Mouse (Mus musculus): Measurements from ENCODE around the gene Gm20388.
A peak's percentile ranks its signal among the peaks of the same experiment; 100 is the strongest.
"Not testable (repeated sequence)": the region's sequence is repeated elsewhere in the genome, so short reads cannot be mapped to it uniquely, and the experiment has no call there.

Gm20388 gene

DNA sequence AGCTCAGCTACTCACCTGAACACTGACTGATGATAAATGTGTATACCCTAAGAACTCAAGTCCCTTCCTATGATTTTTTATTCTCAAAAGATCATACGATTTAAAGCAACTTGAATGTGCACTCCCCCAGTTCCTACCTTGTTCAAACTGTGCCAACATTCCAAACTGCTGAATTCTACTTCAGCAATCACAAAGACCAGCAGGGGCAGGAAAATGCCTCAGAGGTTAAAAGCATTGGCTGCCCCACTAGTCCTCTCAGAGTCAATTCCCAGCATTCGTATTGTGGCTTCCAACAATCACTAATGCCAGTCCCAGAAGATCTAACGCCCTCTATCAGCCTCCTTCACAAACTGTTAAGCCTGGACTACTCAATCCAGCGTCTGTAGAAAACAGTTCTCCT, 3087.3 kb downstream of the Gm20388 start:
- DNase-seq (ENCODE audit: low read depth, low spot score) = no peak

DNA sequence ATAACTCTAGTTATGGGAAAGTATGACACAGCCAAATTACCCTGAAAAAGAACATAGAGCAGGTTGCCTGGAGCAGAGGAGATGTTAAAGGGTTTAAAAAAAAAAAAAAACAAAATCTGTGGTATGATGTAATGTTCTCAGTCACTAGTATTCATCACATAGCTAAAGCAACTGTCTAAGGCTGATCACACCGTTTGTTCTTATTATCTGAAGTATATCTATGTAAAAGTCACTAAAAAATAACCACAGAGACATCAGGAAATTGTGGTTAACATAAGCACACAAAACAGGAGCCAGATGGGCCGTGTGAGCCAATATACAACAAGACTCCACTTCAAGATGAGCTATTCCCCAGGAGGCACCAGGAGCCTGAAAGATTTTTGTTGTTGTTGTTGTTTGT, 3089.7 kb downstream of the Gm20388 start:
- no peak for DNase-seq (ENCODE audit: low read depth, low spot score)

DNA sequence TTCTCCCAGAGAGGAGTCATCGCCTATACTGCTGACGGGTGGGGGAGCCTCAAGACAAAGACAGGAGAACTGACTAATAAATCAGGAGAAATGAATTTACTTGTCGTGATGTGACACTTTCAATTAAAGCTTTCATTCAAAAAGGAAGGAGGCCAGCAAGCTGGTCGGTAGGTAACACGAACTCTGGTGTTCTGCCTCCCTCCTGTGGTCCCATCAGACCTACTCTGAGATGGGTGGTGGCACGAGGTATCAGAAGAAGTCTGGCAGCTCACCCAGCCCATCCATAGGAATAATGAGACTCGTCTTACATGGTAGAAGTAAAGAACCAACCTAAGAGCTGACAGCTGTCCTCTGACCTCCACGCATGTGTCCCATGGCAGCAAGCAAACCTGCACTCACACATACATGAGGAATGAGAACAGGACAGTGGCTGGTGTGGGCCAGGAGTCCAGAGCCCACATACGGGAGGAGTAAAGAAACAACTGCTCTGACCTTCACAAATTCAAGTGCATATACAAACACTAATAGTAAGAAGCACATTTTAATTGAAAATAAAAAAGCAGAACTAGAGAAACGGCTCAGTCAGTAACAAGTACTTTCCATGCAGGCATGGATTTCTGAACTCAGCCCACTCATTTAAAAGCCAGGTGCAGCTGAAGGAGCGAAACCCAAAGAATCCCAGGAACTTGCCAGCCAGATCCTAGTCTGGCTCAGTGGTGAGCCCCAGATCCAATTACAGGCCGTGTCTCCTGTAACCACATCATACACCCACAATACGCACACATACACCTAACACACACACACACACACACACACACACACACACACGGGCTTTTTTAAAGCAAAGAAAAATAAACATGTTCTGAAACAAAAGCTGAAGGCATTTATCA, 3093.6 kb downstream of the Gm20388 start:
- DNase-seq (ENCODE audit: low read depth, low spot score) = no peak

DNA sequence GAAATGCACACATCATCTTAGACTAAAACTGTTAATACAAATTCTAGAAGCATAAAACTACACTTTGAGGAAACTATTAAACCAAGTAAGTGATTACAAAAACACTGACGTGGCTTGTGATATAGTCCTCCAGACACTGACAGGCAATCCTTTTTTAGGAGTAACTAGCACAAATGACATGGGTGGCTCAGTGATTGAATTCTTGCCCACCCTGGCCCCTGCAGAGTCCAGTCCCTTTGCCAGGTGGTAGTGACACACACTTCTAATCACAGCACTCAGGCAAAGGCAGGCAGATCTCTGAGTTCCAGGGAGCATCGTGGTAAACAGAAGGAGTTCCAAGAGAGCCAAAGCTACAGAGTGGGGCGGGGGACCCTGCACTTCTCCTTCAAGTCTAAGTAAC, 3094.7 kb downstream of the Gm20388 start:
- no peak for DNase-seq (ENCODE audit: low read depth, low spot score)

DNA sequence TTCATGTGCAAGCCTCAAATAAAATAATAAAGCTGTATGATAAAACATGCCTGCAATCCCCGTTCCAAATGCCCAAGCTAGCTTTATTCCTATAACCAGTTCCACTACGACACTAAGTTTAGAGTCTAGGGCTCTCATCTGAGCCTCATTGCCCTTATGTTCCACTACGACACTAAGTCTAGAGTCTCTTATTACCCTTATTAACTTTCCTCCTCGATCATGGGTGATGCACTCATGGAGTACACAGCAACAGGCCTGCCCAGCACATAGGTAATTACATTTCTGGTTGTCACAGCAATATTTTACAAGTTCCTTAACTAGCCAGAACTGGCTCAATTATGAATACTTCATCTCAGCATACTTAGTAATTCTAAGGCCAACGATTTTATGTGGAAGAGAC, 3095.2 kb downstream of the Gm20388 start:
- DNase-seq (ENCODE audit: low read depth, low spot score) = no peak

DNA sequence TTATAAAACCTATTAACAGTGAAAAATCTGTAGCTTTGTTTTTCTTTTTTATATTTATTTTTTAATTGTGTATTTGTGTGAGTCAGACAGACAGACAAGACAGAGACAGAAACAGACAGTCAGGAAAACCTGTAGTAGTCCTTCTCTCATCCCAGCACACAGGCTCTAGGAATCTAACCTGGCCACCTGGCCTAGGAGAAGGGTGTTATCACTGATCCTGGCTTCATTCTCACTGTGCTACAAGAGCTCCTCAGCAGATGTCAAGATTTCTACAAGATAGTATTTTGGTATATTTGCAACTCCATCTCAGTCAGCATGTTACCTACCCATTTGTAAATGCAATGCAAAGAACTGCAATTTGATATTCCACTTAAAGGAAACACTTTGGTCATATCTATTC, 3100.7 kb downstream of the Gm20388 start:
- DNase-seq (ENCODE audit: low read depth, low spot score) = no peak

DNA sequence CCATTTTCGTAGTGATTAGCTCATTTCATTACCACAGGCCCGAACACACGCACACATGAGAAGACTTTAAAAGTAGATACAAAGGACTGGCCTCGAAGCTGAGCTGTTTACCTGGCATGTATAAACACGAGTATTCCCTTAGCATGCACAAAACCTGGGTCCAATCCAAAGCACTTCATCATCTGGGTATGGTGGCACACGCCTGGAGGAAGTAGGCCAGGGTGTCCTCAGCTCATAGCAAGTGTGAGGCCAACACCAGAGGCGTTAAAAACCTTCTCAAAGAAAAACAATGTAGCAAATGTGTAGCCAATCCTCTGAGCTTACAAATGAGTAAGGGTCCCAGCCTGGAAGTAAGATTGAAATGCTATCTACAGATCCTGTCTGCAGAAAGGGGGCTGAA, 3103.8 kb downstream of the Gm20388 start:
- no peak for DNase-seq (ENCODE audit: low read depth, low spot score)

DNA sequence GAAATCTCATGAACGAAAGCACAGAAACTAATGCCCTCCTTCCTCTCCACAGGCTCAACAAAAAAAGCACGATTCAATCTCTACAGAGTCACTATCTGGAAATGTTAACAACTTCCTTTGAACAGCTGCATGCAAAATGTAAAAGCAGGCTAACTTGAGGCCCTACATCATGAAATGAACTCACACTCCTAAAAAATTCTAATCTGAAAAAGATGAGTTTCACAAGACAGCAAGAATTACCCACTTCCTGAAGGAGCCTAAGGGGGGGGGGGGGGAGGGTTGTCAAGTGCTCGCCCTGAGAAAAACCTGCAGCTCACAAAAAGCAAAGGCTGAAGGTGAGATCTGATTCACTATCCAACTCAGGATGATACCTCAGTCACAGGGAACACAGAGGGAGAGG, 3104.4 kb downstream of the Gm20388 start:
- no peak for DNase-seq (ENCODE audit: low read depth, low spot score)

DNA sequence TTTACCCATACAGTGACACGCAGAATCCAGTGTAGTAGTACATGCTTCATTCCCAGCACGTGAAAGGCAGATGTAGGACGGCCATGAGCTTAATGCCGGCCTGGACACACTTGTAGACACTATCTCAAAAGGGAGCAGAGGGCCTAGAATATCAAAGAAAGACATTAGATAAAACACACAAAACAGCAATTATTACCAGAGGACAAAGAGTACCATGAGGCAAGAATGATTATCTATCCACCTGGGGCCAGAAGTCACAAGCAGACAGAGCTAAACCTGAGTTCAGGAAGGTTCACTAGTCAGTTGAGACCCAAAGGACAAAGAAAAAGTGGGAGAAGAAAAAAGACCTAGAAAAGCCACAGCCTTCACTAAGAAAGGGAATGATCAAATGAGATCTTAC, 3106.5 kb downstream of the Gm20388 start:
- DNase-seq (ENCODE audit: low read depth, low spot score) = no peak

DNA sequence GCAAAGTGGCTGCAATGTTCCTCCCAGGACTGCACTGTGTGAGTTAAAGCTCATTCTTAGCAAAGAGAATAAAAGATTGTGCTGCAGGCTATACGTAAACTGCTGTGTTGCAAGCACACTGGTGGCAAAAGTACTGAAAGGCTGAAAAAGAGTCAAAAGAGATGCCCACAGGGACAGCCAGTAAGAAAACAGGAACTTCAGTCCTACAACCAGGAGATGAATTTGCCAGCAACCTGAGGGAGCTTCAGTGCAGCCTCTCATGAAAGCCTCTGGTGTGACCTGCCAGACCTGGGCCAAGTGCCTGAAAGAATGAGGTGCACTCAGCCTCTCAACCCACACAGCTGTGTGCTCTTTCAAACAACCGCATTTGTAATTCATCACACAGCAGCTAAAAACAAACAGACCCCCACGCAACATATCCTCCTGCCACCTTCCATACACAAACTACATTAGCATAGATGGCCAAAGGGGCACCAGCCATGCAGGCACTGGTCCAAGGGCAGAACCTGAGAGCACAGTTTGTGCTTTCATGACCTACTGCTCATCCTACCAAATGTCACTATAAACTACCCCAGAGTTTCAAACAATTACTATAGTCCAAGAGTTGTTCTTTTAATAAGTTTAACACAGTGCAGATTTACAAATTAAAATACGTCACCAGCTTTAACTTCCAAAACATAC, 3108.0 kb downstream of the Gm20388 start:
- DNase-seq (ENCODE audit: low read depth, low spot score) = no peak

DNA sequence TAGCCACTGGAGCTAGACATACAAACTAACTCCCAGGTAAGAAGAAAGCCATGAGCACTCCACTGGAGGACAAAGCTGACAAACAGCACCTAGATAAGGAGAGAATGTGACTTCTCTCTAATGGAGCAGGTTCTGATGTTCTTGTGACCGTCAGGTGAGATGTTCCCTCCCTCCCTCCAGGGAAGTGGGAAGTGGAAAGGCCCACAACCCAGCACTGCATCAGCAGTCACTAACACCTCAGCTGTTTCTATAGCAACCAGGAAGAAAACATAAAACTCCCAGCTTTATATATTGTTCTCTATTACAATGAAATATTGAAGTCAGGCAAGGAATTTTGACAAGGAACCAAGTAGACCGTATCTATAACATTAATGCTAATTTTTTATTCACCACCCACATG, 3109.4 kb downstream of the Gm20388 start:
- DNase-seq (ENCODE audit: low read depth, low spot score) = no peak

DNA sequence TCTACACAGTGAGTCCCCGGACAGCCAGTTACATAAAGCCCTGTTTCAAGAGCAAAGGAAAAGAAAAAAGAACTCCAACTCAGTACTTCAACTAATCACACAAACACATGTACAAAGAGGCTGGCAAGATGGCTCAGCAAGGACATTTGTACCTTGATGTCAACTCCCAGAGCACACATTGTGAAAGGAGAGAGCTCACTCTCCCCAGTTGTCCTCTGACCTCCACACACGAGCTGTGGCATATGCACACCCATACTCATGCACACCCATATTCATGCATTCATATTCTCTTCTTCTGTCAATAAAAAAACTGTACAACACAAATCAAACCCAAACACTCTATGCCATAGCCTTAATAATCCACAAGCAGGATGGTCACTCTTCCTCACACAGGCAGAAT, 3110.2 kb downstream of the Gm20388 start:
- no peak for DNase-seq (ENCODE audit: low read depth, low spot score)

DNA sequence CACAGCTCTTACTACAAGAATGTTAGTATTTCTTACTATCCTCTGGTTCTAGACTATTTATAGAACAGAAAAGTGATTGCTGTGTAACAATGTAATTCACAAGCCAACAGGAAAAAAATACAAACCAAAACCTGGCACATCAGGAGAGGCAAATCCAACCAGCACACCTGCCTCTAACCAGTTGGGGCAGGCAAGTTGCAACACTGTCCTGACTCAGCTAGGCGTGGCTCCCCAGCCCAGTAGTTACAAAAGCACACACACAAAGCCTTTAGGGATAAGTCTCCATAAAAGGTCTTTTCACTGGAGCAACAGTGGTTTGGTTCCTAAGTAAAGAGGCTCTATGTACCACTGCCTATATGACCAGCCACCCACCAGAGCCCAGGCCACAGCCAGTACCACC, 3110.6 kb downstream of the Gm20388 start:
- DNase-seq (ENCODE audit: low read depth, low spot score) = no peak

DNA sequence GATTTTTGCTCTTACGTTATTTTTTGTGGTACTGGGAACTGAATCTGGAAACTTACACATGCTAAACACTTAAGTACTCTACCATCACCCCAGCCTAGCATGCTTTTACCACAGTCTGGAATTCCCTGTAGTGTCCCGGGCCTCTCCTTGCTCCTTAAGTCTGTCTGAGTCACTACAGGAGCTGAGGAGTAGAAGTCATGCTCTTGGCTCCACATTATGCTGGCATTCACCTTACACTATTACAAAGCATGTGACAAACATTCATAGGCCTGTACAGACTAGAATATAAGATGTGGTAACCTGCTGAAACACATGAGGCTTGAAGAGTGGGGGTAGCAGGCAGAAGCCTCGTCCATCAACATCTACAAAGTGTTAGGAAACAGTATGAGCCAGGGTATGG, 3112.1 kb downstream of the Gm20388 start:
- DNase-seq (ENCODE audit: low read depth, low spot score) = no peak

DNA sequence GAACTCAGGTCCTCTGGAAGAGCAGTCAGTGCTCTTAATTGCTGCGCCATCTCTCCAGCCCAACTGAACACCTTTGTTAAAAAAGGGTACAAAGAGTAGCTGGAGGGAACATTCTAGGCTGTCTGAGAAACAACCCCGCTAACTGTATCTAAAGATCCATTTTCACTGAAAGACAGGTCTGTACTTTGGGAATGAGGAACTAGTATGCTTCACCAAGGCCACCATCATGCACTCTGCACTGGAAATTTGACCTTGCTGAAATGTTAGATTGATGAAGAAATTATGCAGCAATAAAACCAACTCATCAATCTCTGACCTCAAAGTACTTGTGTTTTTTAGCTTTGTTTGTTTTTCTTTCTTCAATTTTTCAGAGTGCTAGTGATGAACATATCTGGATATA, 3113.6 kb downstream of the Gm20388 start:
- no peak for DNase-seq (ENCODE audit: low read depth, low spot score)

DNA sequence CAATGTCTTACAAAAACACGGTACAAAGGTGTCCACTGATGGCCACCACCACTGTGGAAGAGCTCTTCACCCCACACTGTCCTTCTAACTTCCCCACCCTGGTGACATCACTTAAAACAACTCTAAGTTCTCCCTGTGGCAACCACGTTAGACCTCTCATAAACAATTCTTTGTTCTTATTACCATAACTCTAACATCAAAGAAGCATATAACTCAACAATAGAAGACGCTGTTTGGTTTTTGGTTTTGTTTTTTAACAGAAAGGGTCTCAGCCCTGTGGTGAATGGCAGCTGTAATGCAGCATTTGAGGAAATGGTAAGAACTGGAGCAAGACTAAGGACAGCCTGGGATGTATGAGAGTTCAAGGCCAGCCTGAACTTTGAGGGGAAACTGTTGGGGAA, 3115.3 kb downstream of the Gm20388 start:
- no peak for DNase-seq (ENCODE audit: low read depth, low spot score)

DNA sequence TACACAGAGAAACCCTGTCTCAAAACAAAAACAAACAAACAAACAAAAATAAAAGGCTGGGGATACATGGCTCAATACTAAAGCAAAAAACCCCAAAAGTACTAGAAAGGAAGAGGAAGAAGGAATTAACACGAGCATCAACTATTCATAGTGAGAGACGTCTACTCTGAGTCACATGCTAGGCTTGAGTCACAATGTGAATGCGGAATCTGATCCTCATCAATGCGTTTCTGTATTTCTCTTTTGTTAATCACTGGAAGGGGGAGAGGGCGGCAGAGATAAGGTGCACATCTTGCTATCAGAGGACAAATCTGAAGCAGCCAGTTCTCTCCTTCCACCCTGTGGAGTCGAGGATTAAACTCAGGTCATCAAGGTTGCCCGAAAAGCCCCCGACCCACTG, 3117.1 kb downstream of the Gm20388 start:
- DNase-seq (ENCODE audit: low read depth, low spot score) = no peak

DNA sequence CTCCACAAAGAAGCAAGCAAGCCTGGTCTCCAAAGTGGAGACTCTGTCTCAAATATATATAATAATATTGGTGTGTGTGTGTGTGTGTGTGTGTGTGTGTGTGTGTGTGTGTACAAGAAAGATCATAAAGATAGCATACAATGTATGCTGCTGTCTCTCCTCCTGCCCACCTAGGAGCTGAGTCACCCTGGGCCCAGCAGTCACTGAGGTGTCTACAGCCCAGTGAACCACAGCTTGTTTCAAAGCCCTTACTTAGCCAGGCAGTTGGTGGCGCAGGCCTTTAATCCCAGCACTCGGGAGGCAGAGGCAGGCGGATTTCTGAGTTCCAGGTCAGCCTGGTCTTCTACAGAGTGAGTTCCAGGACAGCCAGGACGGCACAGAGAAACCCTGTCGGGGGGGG, 3119.4 kb downstream of the Gm20388 start:
- DNase-seq (ENCODE audit: low read depth, low spot score) = not testable (repeated sequence)

DNA sequence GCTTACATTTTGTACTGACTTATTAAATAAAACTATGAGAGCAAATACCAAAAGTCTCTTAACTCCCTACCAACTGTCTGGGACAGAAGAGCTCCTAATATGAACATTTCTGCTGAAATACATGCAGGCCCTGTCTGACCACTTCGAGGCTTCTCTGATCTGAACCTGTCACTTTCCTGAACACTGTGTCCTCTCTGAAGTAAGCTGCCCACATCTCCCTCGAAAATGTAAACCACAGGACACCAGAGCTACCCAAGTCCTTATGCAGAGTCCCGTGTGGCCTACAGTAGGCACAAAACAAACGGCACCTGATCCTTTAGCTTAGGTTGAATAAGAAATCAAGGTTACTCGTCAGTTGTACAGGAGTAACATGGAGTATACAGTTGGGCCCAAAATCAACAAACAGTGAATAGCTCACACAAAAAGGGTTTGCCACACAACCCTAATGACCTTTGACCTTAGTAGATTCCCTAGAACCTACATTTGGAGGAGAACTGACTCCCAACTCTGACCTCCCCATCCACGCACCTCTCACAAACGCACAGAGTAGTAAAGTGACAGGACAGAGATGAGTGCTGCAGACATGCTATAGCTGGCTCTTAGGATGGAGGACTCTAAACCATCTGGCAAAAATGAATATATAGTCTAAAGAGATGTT, 3120.8 kb downstream of the Gm20388 start:
- no peak for DNase-seq (ENCODE audit: low read depth, low spot score)

DNA sequence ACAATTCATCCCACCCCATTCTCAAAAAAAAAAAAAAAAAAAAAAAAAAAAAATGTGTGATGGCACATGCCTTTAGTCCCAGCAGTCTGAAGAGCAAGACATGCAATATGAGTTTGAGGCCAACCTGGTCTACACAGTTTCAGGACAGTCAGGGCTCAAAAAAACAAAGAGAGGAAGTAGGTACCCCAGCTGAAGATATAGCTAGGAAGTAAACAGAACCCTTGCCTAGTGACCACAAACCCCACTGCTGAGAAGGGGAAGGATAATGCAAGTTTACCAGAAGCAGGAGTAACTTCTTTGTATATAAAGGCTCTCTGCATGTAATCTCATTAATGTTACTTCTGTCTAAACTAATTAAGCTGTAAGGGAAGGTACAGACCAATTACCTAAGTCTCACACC, 3122.1 kb downstream of the Gm20388 start:
- no peak for DNase-seq (ENCODE audit: low read depth, low spot score)

DNA sequence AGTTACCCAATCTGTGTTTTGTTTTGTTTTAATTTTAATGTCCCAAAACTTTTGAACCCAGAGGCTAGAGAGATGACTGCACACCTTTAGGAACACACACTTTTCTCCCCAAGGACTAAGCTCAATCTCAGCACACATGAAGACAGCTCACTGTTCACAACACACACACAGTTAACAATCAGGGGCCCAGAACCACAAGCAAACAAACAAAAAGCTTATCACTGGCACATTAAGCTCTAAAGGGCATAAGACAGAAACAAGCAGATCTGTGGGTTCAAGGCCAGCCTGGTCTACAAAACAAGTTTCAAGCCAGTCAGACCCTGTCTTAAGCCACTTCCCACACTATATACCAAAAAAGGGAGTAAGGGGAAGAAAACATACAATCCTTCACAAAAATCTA, 3122.8 kb downstream of the Gm20388 start:
- no peak for DNase-seq (ENCODE audit: low read depth, low spot score)

DNA sequence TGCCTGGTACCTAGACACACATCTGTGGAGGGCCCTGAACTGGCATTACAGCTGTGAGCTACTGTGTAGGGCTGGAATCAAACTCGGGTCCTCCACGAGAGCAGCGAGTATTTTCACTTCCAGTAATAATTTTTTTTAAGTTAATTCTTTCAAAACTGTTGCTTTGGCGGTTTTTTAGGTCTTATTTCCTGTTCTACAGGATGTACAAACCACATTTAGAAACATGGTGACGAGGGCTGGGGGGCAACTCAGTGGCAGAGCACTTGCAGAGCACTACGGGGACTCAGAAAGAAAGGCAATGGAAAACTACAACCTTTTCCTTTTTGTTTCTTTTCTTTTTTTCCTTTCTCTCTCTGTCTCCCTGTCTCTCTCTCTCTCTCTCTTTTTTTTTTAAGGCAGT, 3123.5 kb downstream of the Gm20388 start:
- no peak for DNase-seq (ENCODE audit: low read depth, low spot score)

DNA sequence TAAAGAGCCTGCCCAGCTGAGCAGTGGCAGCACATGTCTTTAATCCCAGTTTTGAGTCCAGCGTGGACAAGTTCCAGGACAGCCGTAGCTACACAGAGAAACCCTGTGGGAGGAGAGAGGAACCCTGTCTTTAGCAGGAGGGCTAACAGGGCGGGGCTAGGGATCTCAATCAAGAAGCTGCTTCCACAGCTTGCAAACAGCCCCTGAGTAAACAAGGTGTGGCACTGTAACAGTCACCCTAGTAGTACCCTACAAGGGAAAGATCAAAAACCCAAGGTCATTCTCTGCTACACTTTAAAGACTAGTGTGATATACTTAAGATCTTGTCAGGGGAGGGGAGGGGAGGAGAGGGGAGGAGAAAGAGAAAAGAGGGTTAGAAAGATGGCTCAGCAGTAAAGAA, 3126.3 kb downstream of the Gm20388 start:
- DNase-seq (ENCODE audit: low read depth, low spot score) = peak; percentile 67

Data from c-Kit-negative CD71-positive TER-119-positive erythroid progenitor cells, embryonic 14.5 days (primary cell).